Mouse (Mus musculus) frontal cortex, adult (tissue): ENCODE data around the gene Nos1ap.

Experiments
- ATAC-seq: cut with Nextera tagmentation; 2 replicates; pipeline ENCODE4 v1.9.2; 2017; ENCODE audit warnings: mild to moderate bottlenecking, moderate library complexity, mixed read lengths; ENCODE audit not compliant: low TSS enrichment

The Nos1ap gene

DNA sequence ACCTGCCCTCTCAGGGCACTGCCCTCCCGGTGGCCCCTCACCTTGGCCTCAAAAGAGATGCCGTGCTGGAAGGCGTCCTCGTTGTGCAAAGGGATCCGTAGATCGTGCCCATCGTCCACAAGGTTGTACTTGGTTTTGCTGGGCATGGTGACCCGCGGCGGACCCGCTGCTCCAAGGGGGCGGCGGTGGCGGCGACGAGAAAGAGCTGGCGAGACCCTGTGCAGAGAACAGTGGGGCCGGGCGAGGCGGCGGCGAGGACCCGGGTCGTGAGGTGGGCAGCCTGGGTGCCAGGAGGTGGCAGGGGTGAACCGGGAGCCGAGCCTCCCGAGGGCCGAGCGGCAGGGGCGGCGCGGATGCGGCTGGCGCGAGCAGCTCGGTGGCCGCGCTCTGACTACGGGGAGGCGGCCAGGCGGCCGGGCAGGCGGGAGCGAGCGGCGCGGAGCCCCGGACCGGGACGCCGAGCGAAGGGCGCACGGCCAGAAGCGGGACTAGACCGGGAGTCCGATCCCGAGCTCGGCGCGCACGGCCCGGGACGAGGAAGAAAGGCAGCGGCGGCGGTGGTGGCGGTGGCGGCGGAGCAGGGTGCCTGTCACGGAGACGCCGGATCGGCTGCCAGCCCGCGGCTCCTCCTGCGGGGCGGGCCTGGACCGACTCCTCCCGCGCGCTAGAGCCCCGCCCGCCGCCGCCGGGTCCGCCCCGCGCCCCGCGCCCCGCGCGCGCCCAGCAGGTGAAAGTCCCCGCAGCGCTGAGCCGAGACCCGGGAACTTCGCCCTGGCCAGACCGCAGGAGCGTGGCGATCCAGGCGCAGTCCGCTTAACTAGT lies at the start of gene Nos1ap:
Gene Nos1ap, minus strand, starts transcription at position 643 of the 822 bp plus-strand sequence.
- peak; percentile 83 for ATAC-seq

DNA sequence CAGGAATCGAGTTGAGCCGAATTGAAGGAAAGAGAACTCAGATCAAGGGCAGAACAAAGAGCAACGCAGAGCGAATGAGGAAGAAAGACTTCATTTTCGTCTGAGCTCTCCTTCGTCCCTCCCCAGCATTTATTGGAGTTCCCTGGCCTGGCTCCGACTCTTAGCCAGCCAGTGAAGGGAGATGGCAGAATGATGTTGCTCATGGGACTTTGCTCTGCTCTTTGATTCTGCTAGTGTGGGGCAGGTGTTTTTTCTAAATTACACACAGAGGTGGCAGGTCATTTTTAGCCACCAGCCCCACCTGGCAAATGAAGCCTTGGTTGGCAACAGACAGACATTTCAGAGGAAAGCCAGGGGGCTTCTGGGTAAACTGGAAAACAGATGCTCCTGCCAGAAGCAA lies 49.3 kb upstream of the Nos1ap start:
- ATAC-seq, result no peak

DNA sequence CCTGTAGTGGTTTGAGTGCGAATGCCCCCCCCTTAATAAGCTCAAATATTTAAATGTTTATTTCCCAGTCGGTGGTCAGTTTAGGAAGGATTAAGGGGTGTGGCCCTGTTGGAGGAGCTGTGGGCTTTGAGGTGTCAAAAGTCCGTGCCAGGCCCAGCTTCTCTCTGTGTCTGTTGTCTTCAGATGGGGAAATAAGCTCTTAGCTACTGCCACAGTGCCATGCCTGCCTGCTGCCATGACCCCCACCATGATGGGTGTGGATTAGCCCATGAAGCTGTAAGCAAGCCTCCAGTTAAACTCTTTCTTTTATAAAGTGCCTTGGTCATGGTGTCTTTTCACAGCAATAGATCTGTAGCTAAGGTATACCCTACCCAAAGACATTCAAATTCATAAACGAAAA lies 43.2 kb upstream of the Nos1ap start:
- no peak for ATAC-seq

DNA sequence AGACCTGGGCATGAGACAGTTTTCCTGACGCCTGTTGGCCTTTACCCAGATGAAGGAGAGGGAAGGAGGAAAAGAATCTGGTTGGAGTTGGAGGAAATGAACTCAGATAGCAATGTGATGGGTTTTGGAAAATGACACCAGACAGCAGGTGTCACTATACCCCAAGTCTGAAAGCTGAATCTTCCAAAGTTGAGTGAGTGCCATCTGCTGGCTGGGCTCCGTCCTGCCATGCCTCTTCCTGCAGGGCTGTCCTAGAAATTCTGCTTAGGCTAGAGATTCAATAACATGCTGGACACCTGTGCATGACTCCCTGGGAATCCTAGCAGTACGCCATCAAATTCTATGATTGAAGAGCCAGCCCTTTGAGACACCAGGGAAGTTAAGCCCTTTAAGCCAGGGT lies 42.7 kb upstream of the Nos1ap start:
- ATAC-seq, result peak; percentile 99

DNA sequence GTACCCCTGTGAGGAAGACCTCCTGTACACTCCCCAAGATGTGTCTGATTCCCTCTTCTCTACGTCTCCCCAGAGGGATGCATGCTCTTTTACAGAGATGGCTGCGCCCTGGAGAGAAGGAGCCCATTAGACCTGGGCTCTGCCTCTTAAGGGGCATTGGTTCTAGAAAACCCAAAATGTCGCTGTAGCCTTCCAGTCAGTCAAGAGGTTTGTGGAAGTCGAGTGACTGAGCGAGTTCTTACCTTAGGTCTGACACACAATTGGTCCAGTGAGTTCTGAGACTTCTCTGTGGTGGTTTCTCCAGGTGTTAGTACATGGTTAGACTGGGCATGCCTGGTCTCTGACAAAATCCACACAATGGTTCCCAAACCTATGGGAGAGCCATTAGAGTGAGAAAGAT lies 41.9 kb upstream of the Nos1ap start:
- no peak for ATAC-seq

DNA sequence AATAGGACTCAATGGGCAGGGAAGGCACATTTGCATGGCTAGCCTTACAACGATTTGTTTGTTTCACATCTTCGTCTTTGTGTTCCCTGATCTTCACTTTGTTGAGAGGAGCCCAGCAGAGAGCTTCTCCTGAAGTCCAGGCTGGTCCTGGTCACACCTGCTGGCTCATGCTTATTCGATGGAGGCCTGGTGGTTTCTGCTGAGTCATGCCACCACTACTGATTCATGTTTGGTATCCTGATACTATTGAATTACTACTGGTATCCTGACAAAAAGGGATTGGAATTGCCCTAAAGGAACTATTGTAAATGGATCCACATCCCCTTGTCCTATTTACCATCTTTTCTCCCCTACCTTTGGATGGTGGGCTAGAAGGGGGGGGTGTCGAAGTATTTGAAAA lies 40.8 kb upstream of the Nos1ap start:
- ATAC-seq, result no peak

DNA sequence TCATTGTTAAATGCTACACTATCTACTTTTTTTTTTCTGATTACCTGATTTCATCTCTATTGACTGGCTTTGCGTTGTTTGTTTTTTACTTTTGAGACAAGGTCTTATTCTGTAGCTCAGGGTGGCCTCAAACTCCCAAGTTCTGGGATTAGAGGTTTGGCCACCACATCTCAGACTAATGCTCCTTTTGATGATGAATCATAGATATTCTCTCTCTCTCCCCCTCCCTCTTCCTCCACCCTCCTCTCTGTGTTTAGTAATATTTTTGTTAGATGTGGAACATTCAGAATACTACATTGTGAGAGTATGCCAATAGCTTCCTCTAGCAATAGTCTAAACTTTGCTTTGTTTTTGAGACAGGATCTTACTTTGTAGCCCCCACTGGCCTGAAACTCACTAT lies 33.8 kb upstream of the Nos1ap start:
- no peak for ATAC-seq

DNA sequence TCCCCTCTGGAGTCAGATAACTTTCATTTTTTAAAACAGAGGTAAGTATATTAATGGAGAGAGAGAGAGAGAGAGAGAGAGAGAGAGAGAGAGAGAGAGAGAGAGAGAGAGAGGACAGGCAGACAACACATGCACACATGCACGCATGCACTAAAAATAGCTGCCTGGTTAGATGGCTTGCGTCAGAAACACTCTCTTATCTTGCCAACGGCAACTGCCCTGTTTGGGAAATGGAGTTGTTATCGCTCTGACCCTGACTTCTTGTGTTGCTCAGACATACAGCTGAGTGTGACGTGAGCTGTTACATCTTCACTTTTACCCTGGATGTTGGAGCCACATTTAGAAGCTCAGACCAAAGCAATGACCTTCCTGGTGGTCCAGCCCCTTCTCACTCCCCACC lies 33.3 kb upstream of the Nos1ap start:
- ATAC-seq, result no peak

DNA sequence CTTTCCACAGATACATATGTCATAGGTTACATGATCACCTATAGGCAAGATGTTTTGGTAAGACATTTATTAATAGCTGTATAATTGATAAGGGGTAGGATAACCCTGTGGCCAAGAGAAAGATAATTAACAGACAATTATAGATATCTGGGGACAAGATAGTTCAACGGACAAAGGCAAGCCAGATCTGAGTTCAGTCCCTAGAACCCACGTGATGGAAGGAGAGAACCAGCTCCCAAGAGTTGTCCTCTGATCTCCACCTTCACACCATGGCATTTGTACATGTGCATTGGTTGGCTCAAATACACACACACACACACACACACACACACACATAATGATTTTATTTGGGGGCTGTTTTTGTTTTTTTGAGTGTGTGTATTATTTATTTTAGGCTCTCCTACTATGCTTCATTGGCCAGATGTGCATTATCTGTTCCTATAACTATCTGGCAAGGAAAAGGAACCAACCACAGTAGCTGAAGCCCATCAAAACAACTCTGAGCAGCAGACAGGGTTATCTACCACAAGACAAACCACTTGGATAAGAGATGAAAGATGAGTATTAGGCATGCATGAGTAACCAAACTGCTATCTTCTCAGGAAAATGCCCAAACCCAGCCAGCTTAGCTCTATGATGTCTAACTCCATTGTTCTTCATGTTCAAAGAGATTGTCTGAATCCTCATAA lies 30.2 kb upstream of the Nos1ap start:
- ATAC-seq, result no peak

DNA sequence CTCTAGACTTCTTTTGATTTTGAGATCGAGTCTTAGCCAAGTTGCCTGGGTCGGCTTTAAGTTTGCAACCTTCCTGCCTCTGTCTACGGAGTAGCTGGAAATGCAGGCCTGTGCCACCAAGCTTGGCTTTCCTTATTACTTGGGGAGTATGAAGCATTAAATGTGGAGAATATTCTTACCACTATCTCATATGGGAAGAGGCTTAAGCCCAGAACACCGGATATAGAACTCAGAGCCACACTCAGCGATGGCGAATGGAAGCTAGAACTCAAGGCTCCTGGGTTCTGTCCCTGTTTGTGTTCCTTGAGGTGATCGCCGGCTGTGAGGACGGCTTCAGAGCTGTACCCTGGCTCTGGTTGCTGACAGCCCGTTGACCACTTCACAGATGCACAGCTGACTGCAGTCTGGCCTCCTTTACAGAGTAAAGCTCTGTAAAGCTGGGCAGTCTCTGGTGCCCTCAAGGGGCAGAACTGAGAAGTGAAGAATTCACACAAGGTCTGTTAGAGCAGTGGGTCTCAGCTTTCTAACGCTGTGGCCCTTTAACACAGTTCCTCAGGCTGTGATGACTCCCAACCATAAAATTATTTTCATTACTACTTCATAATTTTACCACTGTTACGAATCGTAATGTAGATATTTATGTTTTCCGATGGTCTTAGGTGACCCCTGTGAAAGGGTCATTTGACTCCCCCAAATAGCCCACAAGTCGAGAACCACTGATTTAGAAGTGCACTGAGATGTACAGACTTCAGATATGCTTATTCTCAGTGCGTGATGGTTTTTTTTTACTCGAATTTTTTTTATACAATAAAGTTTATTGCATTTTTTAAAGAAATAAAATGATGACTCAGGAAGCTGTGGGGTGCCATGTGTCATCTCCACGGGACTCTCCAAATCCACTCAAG lies 23.6 kb upstream of the Nos1ap start:
- peak; percentile 96 for ATAC-seq

DNA sequence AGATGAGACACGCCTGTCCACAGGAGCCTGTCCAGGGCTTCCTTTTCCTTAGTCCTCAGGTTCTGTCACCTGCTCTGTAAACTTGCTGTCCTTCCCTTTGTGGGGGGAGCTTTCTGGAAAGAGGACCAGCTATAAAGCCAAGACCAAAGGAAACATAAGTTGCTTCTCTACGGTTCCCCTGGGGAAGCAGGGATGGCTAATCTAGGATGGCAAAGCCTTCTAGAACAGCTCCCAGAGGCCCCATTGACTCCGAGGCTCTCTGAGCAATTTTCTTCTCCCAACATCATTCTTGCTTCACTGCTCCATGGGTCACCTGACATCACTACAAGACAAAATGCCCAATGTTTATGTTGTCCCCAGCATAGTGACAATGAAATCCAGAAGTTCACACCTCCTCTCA lies 22.0 kb upstream of the Nos1ap start:
- no peak for ATAC-seq

DNA sequence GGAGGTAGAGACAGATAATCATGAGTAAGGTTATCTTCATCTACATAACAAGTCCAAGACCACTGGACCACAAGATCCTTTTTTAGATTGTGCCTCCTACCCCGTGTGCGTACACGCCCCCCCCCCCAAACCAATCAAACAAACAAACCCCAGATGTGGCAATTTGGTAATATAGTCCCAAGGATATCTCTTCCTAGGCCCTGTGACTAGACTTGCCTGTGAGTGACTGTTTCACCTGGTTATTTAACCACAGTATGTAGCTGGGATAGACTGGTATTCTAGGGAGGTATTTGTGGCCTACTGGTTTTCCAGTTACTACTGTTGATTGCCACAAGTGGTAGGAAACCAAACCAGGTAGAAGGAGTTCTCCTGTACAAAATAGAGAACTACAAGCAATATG lies 21.0 kb upstream of the Nos1ap start:
- no peak for ATAC-seq

DNA sequence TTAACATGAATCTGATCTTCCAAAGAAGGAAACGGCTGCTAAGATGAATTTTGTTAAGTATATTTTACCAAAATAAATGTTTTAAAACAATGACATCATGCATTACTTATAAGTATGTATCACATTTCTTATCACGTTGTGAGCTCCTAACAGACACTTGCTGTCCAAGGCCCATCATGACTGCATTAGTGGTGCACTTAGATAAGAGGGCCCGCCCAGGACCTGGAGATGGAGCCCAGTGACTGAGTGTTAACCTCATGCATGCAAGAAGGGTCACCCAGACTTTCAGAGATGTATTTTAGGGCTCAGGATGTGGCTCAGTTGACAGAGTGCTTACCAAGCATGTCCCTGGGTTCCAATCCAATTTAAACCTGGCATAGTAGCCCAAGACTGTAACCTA lies 20.6 kb upstream of the Nos1ap start:
- ATAC-seq, result no peak

DNA sequence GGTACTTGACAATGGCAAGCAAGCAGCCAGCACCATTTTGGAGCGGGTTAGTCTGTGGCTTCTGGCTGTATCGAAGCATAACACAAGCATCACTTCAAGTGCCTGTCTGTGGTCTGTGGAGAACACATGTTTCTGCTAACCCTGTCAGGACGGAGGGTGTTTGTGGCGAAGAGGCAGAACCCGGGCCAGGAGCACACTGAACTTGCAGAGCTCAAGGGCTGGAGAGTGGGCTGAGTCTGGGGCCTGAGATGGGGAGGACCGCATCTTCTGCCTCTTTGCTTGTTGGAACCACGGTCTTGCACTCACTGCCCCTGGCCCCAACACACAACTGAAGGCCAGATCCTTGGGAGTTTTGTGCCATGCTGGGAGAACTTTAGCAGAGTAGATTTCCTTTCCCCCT lies 20.2 kb upstream of the Nos1ap start:
- ATAC-seq, result no peak

DNA sequence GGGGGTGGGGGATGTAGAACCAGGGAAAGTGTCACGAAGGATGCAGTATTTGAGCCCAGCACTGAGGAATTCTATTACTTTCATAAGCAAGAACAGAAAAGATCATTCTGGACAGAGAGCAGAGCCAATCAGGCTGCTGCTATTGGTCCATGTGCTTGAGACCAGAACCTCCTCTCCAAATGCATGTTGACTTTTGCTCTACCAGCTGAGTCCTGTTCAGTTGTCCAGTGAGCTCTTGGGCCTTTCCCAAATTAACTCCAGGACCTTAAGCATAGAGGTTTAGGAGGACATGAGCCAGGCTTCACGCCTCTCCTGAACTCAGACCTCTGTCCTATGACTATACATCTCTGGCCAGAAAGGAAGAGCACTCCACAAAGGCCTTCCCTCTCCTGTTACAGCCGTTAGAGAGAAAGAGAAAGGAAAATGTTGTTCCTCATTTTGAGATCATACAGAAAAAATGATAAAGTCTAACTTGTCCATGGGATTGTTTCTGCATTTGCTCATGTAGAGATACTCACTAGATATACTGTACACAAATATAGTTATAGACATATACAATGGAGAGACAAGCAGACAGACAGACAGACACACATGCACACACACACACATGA lies 18.9 kb upstream of the Nos1ap start:
- ATAC-seq, result no peak

DNA sequence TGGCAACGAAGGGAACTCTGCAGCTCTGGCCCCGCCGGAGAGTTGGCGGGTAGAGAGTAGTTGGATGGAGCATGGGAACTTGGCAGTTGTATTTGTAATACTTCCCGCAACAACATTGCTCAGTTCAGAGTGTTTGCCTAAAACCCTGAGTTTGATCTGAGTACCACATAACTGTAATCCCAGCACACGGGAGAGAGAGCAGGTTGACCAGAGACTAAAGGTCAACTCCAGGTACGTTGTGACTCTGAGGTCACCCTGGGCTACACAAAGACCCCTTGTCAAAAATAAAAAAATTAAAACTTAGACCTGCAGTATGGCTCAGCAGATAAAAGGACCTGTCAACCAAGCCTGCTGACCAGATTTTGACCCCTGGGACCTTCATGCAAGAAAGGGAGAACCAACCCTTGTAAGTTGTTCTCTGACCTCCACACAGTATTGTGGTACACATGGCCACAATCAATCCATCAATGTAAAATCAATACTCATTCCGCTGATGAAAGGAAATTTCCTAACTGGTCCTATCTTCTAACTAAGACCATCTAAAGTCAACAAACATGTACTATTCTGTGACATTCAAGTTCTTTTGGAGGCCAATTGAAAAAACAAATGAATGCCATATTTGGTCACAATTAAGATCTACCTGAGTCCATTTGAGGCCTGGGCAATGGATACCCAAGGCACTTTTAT lies 17.7 kb upstream of the Nos1ap start:
- no peak for ATAC-seq

DNA sequence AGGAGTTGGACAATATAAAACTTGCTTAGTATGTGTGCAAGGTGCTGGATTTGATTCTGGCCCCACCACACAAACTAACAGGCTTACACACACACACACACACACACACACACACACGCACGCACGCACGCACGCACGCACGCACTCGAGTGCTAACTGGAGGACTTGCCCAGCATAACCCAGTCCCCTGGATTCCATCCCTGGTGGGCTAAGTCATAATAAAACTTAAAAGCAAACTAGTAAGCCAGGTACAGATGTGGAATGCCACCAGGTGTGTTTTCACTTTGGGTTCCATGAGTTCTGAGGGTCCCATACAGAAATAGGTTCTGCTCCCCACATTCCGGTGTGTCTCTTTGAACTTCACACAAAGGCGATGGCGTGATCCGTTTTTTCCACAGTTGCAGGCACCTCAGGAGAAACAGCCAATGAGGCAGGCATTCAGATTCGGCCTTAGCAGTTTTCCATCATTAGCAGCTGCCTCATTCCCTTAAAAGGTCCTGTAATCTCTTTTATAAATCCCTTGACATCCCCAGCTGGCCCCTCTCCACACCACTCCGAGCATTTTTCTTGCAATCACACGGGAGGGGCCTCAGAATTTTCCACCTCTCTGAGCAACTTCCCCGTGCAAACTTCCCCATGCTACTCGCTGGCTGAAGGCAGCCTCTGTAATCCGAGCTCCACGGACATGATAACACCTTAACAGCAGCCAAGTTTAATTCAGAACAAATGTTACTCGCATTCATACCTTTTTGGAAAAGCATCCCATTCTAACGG lies 15.8 kb upstream of the Nos1ap start:
- no peak for ATAC-seq

DNA sequence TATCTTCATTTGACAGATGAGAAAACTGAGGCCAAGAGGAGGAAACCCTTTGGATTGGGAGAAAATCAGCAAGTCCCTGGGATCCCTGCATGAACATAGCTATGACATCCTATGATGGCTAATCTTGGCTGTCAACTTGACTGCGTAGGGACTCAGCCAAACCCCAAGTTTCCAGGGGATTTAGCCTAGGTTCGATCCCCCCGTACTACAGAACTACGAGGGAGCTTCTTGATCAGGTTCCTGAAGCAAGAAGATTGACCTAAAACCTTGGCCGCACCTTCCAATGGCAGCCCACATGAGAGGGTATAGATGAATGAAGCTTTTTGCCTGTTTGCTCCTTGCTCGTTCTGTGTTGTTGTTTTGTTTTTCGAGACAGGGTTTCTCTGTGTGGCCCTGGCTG lies 4.9 kb upstream of the Nos1ap start:
- no peak for ATAC-seq

DNA sequence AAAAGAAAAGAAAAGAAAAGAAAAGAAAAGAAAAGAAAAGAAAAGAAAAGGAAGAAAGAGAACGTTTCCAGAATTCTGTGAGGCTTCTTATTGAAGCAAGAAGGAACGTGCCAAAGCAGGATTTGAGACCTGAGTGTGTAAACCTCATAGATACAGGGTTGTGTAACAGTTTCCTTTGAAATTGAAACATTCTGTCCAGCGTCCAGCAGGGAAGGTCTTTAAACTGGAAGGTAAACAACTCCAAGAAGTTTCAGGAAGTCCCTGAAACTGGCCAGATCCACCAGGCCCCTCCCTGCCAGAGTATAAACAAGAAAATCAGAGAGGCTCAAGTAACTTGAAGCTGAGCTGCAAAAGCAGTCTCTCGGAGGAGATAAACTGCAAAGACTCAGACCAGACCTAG lies 870 bp upstream of the Nos1ap start:
- ATAC-seq, result no peak

DNA sequence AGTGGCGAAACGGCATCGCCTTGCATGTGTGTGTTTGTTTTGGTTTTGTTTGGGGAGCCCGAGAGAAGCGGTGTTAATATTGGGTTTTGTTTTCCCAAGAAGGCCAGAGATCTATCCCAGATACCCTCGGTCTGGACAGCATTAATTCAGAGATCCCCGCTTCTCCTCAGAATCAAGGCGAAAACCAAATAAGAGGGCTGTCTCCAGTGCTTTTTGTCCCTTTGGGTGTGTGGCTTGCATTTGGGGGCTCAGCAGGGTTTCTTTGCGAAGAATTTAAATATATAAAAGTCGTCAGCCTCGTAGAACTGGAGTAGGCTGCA lies 340 bp upstream of the Nos1ap start:
- ATAC-seq, result no peak

DNA sequence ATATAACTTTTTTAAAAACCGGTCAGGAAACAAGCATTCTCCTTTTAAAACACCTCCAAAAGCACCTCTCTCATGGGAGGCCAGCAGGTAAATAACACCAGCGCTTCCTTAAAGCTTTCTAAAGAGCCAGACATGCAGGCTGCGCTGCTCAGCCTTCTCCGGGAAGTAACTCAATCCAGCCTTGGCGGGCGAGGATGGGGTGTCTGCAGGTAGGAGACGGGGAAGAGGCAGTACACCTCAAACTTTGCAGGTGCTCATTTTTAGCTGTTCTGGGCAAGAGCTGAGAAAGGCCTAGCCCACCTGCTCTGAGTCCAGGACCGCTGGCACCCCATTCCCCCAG lies 812 bp downstream of the Nos1ap start:
- no peak; the same call in 1 of the 2 replicates for ATAC-seq
